Mouse (Mus musculus) hindbrain, embryonic 10.5 days (tissue): Measurements from ENCODE around the gene Gcc2. TPM values are rescaled to one million over a fixed set of nuclear protein-coding genes. Genes with fewer than 3 reads are reported as not detected.
"Not testable (repeated sequence)": the region's sequence is repeated elsewhere in the genome, so short reads cannot be mapped to it uniquely, and the experiment has no call there.

Source experiments
- DNase-seq: peaks from one replicate; pipeline ENCODE4 v3.0.0-alpha.2; 2017; ENCODE audit warnings: low spot score
- H3K27ac ChIP-seq: fragments of 300-500 bp; sonication (generic); 2 replicates; pipeline ENCODE4 v1.5.1; 2016; ENCODE audit warnings: mild to moderate bottlenecking, moderate library complexity
- H3K27me3 ChIP-seq: fragments of 300-500 bp; sonication (generic); 2 replicates; pipeline ENCODE4 v1.6.1; 2016; ENCODE audit warnings: mild to moderate bottlenecking; ENCODE audit not compliant: poor library complexity, insufficient read depth, severe bottlenecking
- H3K36me3 ChIP-seq: fragments of 300-500 bp; sonication (generic); 2 replicates; pipeline ENCODE4 v1.6.1; 2016; ENCODE audit warnings: mild to moderate bottlenecking, moderate library complexity
- H3K4me1 ChIP-seq: fragments of 300-500 bp; sonication (generic); replicated peaks from 2 replicates; pipeline ENCODE4 v1.6.1; 2016; ENCODE audit warnings: mild to moderate bottlenecking
- H3K4me3 ChIP-seq: fragments of 300-500 bp; sonication (generic); 2 replicates; pipeline ENCODE4 v1.5.1; 2016; ENCODE audit warnings: mild to moderate bottlenecking, moderate library complexity
- H3K9me3 ChIP-seq: fragments of 300-500 bp; sonication (generic); 2 replicates; pipeline ENCODE4 v1.6.1; 2016; ENCODE audit warnings: mild to moderate bottlenecking, moderate library complexity
- WGBS: fragments of 180-500 bp; shearing (Covaris S2); methylation state at CpG from one replicate; pipeline ENCODE4 v1.1.7; 2016; 5-methylcytosine and 5-hydroxymethylcytosine counted together
- polyA plus RNA-seq: library from polyadenylated mRNA; unstranded; fragments of >200 nt; fragmentation: Nextera tagmentation; extraction: Ambion mirVana; gene quantifications from 2 replicates; pipeline ENCODE4 v1.2.1, GENCODE M21; 2016

Gene Gcc2
- polyA plus RNA-seq, 1 experiment from 2014 or later: 31.7 TPM

DNA sequence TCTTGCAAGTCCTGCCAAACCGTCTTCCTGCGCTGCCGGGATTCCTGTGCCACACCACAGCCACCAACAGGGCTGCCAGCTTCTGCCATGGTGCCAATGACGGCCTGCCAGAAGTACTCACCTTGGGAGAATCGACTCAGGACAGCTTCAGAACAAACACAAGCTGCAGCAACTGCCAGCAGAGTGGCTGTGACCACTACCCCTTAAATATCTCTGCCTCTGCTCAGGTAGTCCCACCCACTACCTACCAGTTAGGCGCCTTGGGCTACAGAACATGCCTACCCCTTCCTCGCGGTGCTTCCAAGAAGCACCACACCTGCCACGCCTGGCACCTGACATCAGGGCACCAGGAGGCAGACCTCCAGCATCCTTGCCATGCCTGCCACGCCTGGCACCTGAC is 18.7 kb upstream of the Gcc2 start, which contains the start of gene Gm4981:
Gene Gm4981, minus strand, starts transcription at position 89 of the 400 bp plus-strand sequence.
- no peak within 1 kb of the TSS for H3K27ac ChIP-seq
- H3K36me3 ChIP-seq: no peaks in the 10 kb centered on the region
- no peaks in the 10 kb centered on the region for H3K4me1 ChIP-seq
- no peaks in the 10 kb centered on the region for H3K27me3 ChIP-seq
- H3K4me3 ChIP-seq: no peak within 1 kb of the TSS
- peaks cover 42% of the 10 kb centered on the region for H3K9me3 ChIP-seq
- 90% methylated on average over 10 of the region's 10 CpGs for WGBS
- DNase-seq: no peak

- not testable (repeated sequence) for H3K4me1 ChIP-seq, H3K27me3 ChIP-seq, H3K4me3 ChIP-seq, H3K36me3 ChIP-seq, H3K27ac ChIP-seq
- DNase-seq: peak; percentile 38
- 83% methylated on average over 8 of the region's 8 CpGs for WGBS
- peaks cover 28% of the 10 kb centered on the region for H3K9me3 ChIP-seq
These were observed 16.1 kb upstream of the Gcc2 start for GRCm38 (mm10) chr10:58238984-58239740.

DNA sequence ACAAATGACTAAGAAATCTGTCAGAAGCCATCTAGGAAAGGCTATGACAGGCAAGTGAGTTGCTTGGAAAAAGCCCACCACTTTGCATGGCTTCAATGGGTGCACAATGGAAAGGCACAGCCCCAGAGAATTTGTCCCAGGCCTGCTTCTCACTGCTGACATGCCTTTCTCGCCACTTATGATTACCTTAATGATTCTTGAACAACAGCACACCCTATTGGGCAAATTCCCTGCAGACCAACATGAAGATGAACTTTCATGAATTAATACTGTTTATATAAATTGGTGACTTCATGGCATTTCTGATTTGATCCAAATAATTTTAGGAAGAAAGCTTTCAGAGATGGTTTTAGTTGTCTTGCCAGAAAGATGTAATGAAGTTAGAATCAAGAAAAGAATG is 5.8 kb upstream of the Gcc2 start:
- Histone ChIP-seq H3K4me1 (peaks cover 1% of the 10 kb centered on the region), H3K9me3 (no peaks in the 10 kb centered on the region), H3K36me3 (no peaks in the 10 kb centered on the region), H3K27me3 (no peaks in the 10 kb centered on the region), H3K4me3 (no peak overlapping the region), H3K27ac (no peak overlapping the region)
- WGBS: 28% methylated on average over 1 of the region's 1 CpGs
- no peak for DNase-seq

DNA sequence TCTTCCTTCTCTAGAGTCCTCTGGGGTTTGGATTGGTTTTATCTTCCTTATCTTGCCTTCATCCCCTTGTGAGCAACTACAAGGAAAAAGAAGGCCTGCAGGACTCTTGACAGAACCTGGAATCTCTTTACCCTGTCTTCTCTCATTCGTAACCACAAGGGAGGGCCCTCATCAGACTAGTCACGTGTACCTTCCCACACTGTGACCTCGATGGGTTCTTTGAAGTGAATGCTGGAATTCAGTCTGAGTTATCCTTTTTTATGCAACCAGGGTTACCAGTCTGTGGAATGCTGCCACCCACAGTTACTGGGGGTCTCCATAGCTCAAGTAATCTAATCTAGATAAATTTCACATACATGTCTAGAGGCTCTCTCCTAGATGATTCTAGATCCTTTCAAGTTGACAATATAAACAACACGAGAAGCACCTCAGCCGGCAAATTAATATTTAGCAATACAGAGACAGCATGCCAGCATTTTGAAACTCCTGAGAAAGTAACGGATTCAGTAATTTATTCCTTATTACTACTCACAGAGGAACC is 592 bp upstream of the Gcc2 start:
- peaks cover 13% of the 10 kb centered on the region for H3K4me1 ChIP-seq
- no peak for DNase-seq
- peaks cover 20% of the 10 kb centered on the region for H3K36me3 ChIP-seq
- H3K9me3 ChIP-seq: no peaks in the 10 kb centered on the region
- no peaks in the 10 kb centered on the region for H3K27me3 ChIP-seq
- peak overlapping the region; percentile 93 for H3K27ac ChIP-seq
- H3K4me3 ChIP-seq: peak overlapping the region; percentile 87
- WGBS: 41% methylated on average over 6 of the region's 6 CpGs

DNA sequence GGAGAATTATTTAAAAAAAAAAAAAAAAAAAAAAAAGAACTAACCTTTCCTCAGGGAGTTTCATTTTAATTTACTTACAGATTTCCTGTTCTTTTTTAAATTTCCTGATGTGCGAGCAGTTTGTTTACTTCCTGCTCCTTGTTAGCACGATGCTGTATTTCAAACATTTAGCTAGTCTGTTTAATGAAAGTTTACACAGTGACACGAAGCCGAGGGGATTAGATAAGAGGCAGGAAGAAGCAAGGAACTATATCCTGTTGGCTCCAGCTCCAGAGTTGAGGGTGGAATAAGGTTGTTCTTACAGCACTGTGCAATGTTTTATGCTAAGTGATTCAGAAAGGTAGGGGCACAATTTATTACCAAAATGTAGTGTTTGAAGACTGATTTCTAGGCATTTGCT is 657 bp downstream of the Gcc2 start:
- peaks cover 27% of the 10 kb centered on the region for H3K36me3 ChIP-seq
- no peaks in the 10 kb centered on the region for H3K9me3 ChIP-seq
- WGBS: 18% methylated on average over 4 of the region's 4 CpGs
- DNase-seq: no peak
- H3K4me1 ChIP-seq: peaks cover 13% of the 10 kb centered on the region
- H3K4me3 ChIP-seq: peak overlapping the region; percentile 87
- H3K27me3 ChIP-seq: no peaks in the 10 kb centered on the region
- peak overlapping the region; percentile 93 for H3K27ac ChIP-seq

GRCm38 (mm10) chr10:58258466-58258865 is 3.2 kb downstream of the Gcc2 start:
- peaks cover 48% of the 10 kb centered on the region for H3K36me3 ChIP-seq
- no peaks in the 10 kb centered on the region for H3K27me3 ChIP-seq
- DNase-seq: no peak
- 89% methylated on average over 5 of the region's 5 CpGs for WGBS
- no peak overlapping the region for H3K4me3 ChIP-seq
- no peaks in the 10 kb centered on the region for H3K9me3 ChIP-seq
- H3K27ac ChIP-seq: no peak overlapping the region
- peaks cover 13% of the 10 kb centered on the region for H3K4me1 ChIP-seq

GRCm38 (mm10) chr10:58282238-58282637 is 26.9 kb downstream of the Gcc2 start:
- Histone ChIP-seq H3K4me3 (no peak overlapping the region), H3K9me3 (no peaks in the 10 kb centered on the region), H3K36me3 (peaks cover 79% of the 10 kb centered on the region), H3K27ac (no peak overlapping the region), H3K27me3 (no peaks in the 10 kb centered on the region), H3K4me1 (no peaks in the 10 kb centered on the region)
- WGBS: 94% methylated on average over 7 of the region's 7 CpGs
- DNase-seq: no peak

GRCm38 (mm10) chr10:58290742-58291141 is 35.4 kb downstream of the Gcc2 start:
- Histone ChIP-seq H3K27ac (no peak overlapping the region), H3K4me3 (no peak overlapping the region), H3K4me1 (no peaks in the 10 kb centered on the region), H3K27me3 (no peaks in the 10 kb centered on the region), H3K36me3 (peaks cover 96% of the 10 kb centered on the region), H3K9me3 (no peaks in the 10 kb centered on the region)
- 86% methylated on average over 3 of the region's 3 CpGs for WGBS
- DNase-seq: no peak

DNA sequence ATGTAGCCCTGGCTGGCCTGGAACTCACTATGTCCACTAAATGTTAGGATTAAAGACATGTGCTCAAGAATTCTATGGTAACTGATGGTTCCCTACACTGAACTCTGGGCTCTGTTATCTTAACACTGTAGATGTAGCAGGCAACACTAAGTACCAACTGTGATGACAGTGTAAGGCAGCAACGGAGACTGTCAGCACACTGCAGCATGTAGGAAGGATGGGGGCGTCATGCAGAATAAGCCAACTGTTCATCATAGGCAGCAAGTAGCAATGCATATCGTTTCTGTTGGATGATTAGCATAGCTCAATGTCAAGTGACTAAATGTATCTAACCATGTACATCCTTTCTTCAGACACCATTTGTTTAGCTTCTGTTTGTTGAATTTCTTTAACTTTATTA is 38.9 kb downstream of the Gcc2 start:
- 93% methylated on average over 3 of the region's 3 CpGs for WGBS
- Histone ChIP-seq H3K4me1 (no peaks in the 10 kb centered on the region), H3K36me3 (peaks cover 96% of the 10 kb centered on the region)

DNA sequence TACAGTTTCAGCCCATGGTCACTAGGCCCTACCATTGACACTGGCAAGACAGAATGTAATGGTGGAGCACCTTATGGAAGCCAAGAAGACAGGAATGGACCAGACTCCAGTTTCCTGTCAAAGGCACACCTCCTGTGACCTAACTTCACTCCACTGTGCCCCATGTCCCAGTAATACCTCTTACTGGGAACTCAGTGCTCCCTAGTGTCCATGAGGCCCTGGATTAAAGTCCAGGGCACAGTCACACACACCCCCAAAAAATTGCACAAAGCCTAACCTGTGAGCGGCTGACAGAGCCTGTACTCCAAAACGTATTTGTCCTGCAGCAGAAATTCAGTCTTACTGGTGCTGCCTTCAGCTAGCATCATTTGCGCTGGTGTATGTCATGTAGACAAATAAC is 40.3 kb downstream of the Gcc2 start:
- peaks cover 98% of the 10 kb centered on the region for H3K36me3 ChIP-seq

More for the DNA sequence above, 38.9 kb downstream of the Gcc2 start:
- H3K27ac ChIP-seq: no peak overlapping the region
- H3K27me3 ChIP-seq: no peaks in the 10 kb centered on the region
- no peaks in the 10 kb centered on the region for H3K9me3 ChIP-seq
- H3K4me3 ChIP-seq: no peak overlapping the region
- DNase-seq: no peak

GRCm38 (mm10) chr10:58304996-58305395 is 49.7 kb downstream of the Gcc2 start:
- WGBS: 93% methylated on average over 7 of the region's 7 CpGs
- Histone ChIP-seq H3K27ac (no peak overlapping the region), H3K4me1 (no peaks in the 10 kb centered on the region), H3K36me3 (peaks cover 65% of the 10 kb centered on the region), H3K27me3 (no peaks in the 10 kb centered on the region), H3K4me3 (no peak overlapping the region), H3K9me3 (no peaks in the 10 kb centered on the region)
- DNase-seq: no peak

More for the DNA sequence above, 40.3 kb downstream of the Gcc2 start:
- Histone ChIP-seq H3K27me3 (no peaks in the 10 kb centered on the region), H3K4me3 (no peak overlapping the region), H3K4me1 (no peaks in the 10 kb centered on the region), H3K9me3 (no peaks in the 10 kb centered on the region), H3K27ac (no peak overlapping the region)
- no peak for DNase-seq
- 92% methylated on average over 3 of the region's 3 CpGs for WGBS

GRCm38 (mm10) chr10:58306897-58307296 is 51.6 kb downstream of the Gcc2 start:
- H3K27me3 ChIP-seq: no peaks in the 10 kb centered on the region
- DNase-seq: no peak
- WGBS: 90% methylated on average over 3 of the region's 3 CpGs
- H3K27ac ChIP-seq: no peak overlapping the region
- no peaks in the 10 kb centered on the region for H3K4me1 ChIP-seq
- peaks cover 64% of the 10 kb centered on the region for H3K36me3 ChIP-seq
- no peak overlapping the region for H3K4me3 ChIP-seq
- H3K9me3 ChIP-seq: no peaks in the 10 kb centered on the region

DNA sequence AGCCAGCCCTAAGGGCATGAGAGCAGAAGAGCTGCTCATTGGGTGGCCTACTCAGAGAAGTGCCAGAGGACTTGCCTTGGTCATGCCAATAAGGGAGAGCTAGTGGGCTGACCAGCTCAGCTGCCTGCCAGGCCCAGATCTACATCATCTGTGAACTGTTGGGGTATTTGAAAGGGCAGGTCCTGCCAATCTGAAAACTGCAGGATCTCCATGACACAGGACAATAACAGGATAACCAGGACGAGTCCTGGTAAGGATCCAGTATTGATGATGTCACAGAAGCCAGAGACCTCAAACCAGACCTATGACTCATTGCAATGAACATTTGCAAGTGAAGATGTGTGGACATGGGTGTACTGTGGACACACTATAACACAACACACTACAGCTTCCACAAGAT is 55.5 kb downstream of the Gcc2 start:
- no peak overlapping the region for H3K4me3 ChIP-seq
- no peaks in the 10 kb centered on the region for H3K27me3 ChIP-seq
- DNase-seq: no peak
- no peaks in the 10 kb centered on the region for H3K4me1 ChIP-seq
- H3K36me3 ChIP-seq: peaks cover 51% of the 10 kb centered on the region
- H3K9me3 ChIP-seq: peaks cover 4% of the 10 kb centered on the region; the same call in 1 of the 2 replicates
- WGBS: 83% methylated on average over 1 of the region's 1 CpGs
- no peak overlapping the region for H3K27ac ChIP-seq
